Mouse (Mus musculus) lung, embryonic 14.5 days (tissue): Measurements from ENCODE around the gene Kctd7. TPM values are rescaled to one million over a fixed set of nuclear protein-coding genes. Genes with fewer than 3 reads are reported as not detected.

Experiments used
- ATAC-seq: fragments of 200-750 bp; cut with Nextera tagmentation; 2 replicates; pipeline ENCODE4 v1.8.0; 2017; ENCODE audit warnings: mild to moderate bottlenecking, moderate TSS enrichment, moderate library complexity; ENCODE audit not compliant: insufficient read depth
- DNase-seq: peaks from one replicate; pipeline ENCODE4 v3.0.0-alpha.2; 2015
- H3K27ac ChIP-seq: fragments of 300-500 bp; sonication (generic); 2 replicates; pipeline ENCODE4 v1.5.1; 2014; ENCODE audit warnings: low read depth, mild to moderate bottlenecking, moderate library complexity
- H3K27me3 ChIP-seq: fragments of 300-500 bp; sonication (generic); 2 replicates; pipeline ENCODE4 v1.6.1; 2014; ENCODE audit warnings: low read length, control low read depth; ENCODE audit not compliant: insufficient read depth
- H3K36me3 ChIP-seq: fragments of 300-500 bp; sonication (generic); 2 replicates; pipeline ENCODE4 v1.6.1; 2014; ENCODE audit warnings: control low read depth; ENCODE audit not compliant: insufficient read depth
- H3K4me1 ChIP-seq: fragments of 300-500 bp; sonication (generic); 2 replicates; pipeline ENCODE4 v1.6.1; 2014; ENCODE audit warnings: antibody characterized with exemption, control low read depth; ENCODE audit not compliant: insufficient read depth
- H3K4me2 ChIP-seq: fragments of 300-500 bp; sonication (generic); 2 replicates; pipeline ENCODE4 v1.6.1; 2014; ENCODE audit warnings: mild to moderate bottlenecking
- H3K4me3 ChIP-seq: fragments of 300-500 bp; sonication (generic); 2 replicates; pipeline ENCODE4 v1.5.1; 2014; ENCODE audit warnings: low read depth, low read length
- H3K9ac ChIP-seq: fragments of 300-500 bp; sonication (generic); 2 replicates; pipeline ENCODE4 v1.6.1; 2014
- H3K9me3 ChIP-seq: fragments of 300-500 bp; sonication (generic); 2 replicates; pipeline ENCODE4 v1.6.1; 2016; ENCODE audit warnings: low read depth, low read length, control low read depth
- CTCF ChIP-seq: IDR thresholded peaks from 2 replicates; pipeline ENCODE4 v1.5.1; 2016; ENCODE audit warnings: antibody characterized with exemption, low read depth
- WGBS: fragments of 180-500 bp; shearing (Covaris S2); extraction: QIAGEN DNeasy Blood & Tissue Kit; methylation state at CpG from one replicate; pipeline ENCODE4 v1.1.7; 2014; 5-methylcytosine and 5-hydroxymethylcytosine counted together
- polyA plus RNA-seq: library from polyadenylated mRNA; unstranded; fragments of >200 nt; fragmentation: Nextera tagmentation; extraction: Ambion mirVana; gene quantifications from 2 replicates; pipeline ENCODE4 v1.2.1, GENCODE M21; 2014

The Kctd7 gene
- polyA plus RNA-seq, 1 experiment from 2014 or later = 7.4 TPM

DNA sequence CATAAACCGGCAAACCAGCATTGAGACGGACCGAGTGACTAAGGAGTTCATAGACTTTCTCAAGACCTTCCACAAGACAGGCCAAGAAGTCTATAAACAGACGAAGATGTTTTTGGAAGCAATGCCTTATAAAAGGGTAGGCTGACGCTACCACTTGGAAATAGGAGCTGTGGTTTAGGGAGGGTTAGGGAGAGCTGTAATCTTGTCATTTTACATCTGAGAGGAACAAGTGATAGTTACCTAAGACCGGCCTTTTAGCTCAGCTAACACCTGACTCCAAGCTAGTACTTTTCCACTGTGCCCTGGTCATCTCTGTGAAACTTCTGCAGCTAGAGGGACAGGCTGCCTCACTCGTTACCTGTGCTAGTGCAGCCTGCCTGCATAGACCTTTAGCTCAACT lies 53.3 kb downstream of the Kctd7 start:
- Histone ChIP-seq H3K27me3 (no peaks in the 10 kb centered on the region), H3K36me3 (peaks cover 47% of the 10 kb centered on the region), H3K4me1 (no peaks in the 10 kb centered on the region), H3K9ac (no peak overlapping the region), H3K9me3 (no peaks in the 10 kb centered on the region), H3K27ac (no peak overlapping the region), H3K4me2 (no peak overlapping the region), H3K4me3 (no peak overlapping the region)
- 89% methylated on average over 7 of the region's 7 CpGs for WGBS
- no peak for TF ChIP-seq CTCF
- ATAC-seq (no peak), DNase-seq (no peak)

DNA sequence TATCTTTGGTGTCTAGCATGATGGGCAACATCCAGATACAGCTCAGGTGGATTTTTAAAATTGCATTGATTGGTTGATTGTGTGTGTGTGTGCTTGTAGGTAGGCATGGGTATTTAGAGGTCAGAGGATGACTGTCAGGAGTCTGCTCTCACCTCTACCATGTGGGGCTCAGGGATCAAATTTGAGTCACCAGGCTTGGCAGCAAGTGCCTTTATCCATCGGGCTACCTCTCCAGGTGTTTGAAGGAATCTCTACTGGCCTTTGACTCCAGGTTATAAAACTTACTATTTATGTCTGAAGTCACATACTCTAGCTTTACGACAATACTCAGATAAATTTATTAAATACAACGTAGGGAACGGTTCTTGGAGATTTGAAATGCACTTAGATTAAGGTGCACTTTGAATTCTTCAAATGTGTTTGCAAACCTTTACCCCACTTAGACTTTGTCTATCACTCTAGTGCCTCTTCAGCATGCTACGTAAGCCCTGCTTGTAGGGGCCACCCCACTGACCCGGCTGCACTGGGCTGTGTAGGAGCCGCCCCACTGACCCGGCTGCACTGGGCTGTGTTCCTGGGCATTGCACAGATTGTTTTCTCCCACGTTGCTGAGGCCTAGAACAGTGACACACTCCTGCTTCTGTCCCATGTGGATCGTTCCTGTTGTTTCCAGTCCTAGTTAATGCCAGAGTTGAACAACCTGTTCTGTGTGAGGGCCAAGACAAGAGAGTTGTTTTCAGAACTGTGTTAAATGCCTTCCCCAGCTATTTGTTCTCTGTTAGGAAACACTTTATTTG lies 55.8 kb downstream of the Kctd7 start:
- ATAC-seq = no peak

DNA sequence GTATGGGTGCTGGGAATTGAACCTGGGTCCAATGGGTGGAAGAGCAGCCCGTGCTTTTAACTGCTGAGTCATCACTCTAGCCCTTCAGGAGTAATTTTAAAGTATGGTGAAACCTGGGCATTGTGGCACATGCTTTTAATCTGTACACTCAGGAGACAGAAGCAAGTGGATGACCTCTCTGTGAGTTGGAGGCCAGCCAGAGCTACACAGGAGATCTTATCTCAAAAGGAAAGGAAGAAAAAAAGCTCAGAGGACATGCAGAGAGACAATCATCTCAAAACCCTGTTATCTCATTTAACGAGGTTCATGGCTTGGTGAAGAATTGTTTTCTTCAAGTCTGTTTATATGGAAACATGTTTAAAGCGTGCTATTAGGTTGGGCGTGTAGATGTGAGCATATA lies 59.3 kb downstream of the Kctd7 start:
- Histone ChIP-seq H3K36me3 (peaks cover 43% of the 10 kb centered on the region), H3K27ac (no peak overlapping the region), H3K4me2 (no peak overlapping the region), H3K4me1 (no peaks in the 10 kb centered on the region), H3K4me3 (no peak overlapping the region), H3K9me3 (no peaks in the 10 kb centered on the region), H3K27me3 (no peaks in the 10 kb centered on the region), H3K9ac (no peak overlapping the region)
- no peak for TF ChIP-seq CTCF
- no peak for DNase-seq
- ATAC-seq = no peak
- WGBS = 76% methylated on average over 4 of the region's 4 CpGs

More for the DNA sequence above, 55.8 kb downstream of the Kctd7 start:
- no peak for DNase-seq
- Histone ChIP-seq H3K27ac (peak overlapping the region; percentile 24; the same call in 1 of the 2 replicates), H3K4me3 (no peak overlapping the region), H3K27me3 (no peaks in the 10 kb centered on the region), H3K4me1 (no peaks in the 10 kb centered on the region), H3K4me2 (no peak overlapping the region), H3K36me3 (peaks cover 52% of the 10 kb centered on the region), H3K9ac (no peak overlapping the region), H3K9me3 (no peaks in the 10 kb centered on the region)
- no peak for TF ChIP-seq CTCF
- WGBS = 66% methylated on average over 10 of the region's 10 CpGs

DNA sequence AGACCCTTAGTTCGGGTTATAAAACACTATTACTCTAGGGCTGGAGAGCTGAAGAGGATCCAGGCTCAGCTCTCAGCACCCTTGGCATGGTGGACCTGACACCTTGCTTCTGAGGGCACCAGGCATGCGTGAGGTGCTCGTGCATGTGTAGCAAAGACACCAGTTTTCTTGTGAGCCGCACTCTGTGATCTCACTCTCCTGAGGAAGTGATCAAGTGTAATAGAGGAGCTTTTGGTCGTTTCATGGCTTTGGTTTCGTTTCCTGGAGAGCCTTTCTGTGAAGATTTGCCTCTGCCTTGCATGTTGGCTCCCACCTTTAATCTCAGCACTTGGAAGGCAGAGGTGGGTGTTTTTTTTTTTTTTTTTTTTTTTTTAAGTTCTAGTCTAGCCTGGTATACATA lies 59.9 kb downstream of the Kctd7 start:
- ATAC-seq (no peak), DNase-seq (no peak)
- Histone ChIP-seq H3K4me3 (no peak overlapping the region), H3K36me3 (peaks cover 45% of the 10 kb centered on the region), H3K9me3 (no peaks in the 10 kb centered on the region), H3K27me3 (no peaks in the 10 kb centered on the region), H3K9ac (no peak overlapping the region), H3K4me2 (no peak overlapping the region), H3K4me1 (no peaks in the 10 kb centered on the region), H3K27ac (no peak overlapping the region)
- WGBS = 84% methylated on average over 6 of the region's 6 CpGs
- TF ChIP-seq CTCF = no peak

Other genes with a start within 250 kb of the Kctd7 start
- 5.7 and 6.9 TPM in 2 replicates for gene Zbed5, start 249.1 kb upstream of the Kctd7 start, polyA plus RNA-seq
- gene Phkg1, start 246.3 kb upstream of the Kctd7 start, polyA plus RNA-seq = 0.11 and 0.18 TPM in 2 replicates
- 1.5 and 2.6 TPM in 2 replicates for gene Nupr1l, start 236.3 kb upstream of the Kctd7 start, polyA plus RNA-seq
- 22.7 and 23.4 TPM in 2 replicates for gene Vkorc1l1, start 202.9 kb upstream of the Kctd7 start, polyA plus RNA-seq
- 77.4 and 83.0 TPM in 2 replicates for gene Gusb, start 141.8 kb upstream of the Kctd7 start, polyA plus RNA-seq
- 23.1 and 24.3 TPM in 2 replicates for gene Asl, start 115.6 kb upstream of the Kctd7 start, polyA plus RNA-seq
- gene Crcp, start 115.6 kb upstream of the Kctd7 start, polyA plus RNA-seq = 27.5 and 28.3 TPM in 2 replicates
- gene Tpst1, start 71.5 kb upstream of the Kctd7 start, polyA plus RNA-seq = 76.1 and 77.3 TPM in 2 replicates
- 23.9 and 25.1 TPM in 2 replicates for gene Rabgef1, start 26.9 kb downstream of the Kctd7 start, polyA plus RNA-seq
- 42.4 and 46.6 TPM in 2 replicates for gene Tmem248, start 72.2 kb downstream of the Kctd7 start, polyA plus RNA-seq
- gene Sbds, start 110.7 kb downstream of the Kctd7 start, polyA plus RNA-seq = 50.7 and 51.4 TPM in 2 replicates
- 25.2 and 27.5 TPM in 2 replicates for gene Tyw1, start 110.8 kb downstream of the Kctd7 start, polyA plus RNA-seq
- 0.05 and 0.08 TPM in 2 replicates for gene Caln1, start 224.6 kb downstream of the Kctd7 start, polyA plus RNA-seq
- not detected in 2 replicates for gene A330070K13Rik, start 239.8 kb downstream of the Kctd7 start, polyA plus RNA-seq